Mouse (Mus musculus) left cerebral cortex, adult 18-20 months (tissue): ENCODE results near the gene Pigg. TPM values are rescaled to one million over a fixed set of nuclear protein-coding genes. Genes with fewer than 3 reads are reported as not detected.
A peak's percentile ranks its signal among the peaks of the same experiment; 100 is the strongest.

ENCODE experiments used
- DNase-seq, 2 experiments: peaks; one replicate each; pipeline ENCODE4 v3.0.0; 2021 to 2022; ENCODE audit warnings: low spot score in 2 of 2, mixed read lengths in 1 of 2
- total RNA-seq, 2 experiments: library from RNA; stranded (reverse); gene quantifications; 2 replicates each; pipeline ENCODE4 v1.2.3; 2021

Gene Pigg
- total RNA-seq, 2 experiments from 2014 or later, result 12.4 to 13.0 TPM

DNA sequence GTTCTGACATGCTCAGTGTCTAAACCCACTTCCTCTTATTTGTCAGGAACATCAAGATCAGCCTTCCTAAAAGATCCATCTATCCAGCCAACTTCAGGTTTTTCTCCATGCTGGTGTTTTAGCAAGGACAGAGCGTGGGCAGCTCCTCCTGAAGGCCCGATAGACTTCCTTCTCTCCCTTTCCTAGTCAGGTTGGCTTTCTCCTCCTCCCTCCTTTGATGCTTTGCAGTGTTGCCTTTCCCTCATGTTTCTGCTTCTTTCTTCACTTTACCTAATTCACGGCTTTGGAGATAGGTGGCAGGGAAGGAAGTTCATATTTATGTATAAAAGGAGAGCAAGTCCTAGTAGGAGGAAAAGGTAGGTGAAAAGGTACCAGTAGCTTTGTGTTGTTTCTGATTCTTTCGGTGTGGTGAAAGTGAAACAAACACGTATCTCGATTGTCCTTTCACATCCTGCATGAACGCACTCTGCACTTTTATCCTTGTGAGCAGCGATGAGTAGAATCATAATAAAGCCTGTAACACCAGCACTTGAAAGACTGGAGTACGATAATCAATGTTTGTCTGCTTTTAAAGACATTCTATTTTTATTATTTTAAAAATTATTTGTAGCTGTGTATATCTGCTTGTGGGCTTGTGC lies 37.2 kb downstream of the Pigg start:
- no peak for DNase-seq

DNA sequence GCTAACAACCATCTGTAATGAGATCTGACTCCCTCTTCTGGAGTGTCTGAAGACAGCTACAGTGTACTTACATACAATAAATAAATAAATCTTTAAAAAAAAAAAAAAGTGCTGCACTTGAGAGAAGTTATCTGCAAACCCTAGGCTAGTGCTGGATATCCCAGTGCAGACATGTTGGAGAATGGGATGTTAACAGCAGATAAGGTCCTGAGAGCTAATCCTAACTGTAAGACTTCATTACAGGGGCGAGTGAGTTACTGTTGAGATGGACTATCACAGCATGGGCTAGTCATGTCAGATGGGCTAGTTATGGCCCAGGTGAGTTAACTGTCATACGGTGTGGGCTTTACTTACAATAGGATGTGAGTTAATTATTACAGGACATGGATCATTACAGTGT lies 41.6 kb downstream of the Pigg start:
- no peak for DNase-seq

DNA sequence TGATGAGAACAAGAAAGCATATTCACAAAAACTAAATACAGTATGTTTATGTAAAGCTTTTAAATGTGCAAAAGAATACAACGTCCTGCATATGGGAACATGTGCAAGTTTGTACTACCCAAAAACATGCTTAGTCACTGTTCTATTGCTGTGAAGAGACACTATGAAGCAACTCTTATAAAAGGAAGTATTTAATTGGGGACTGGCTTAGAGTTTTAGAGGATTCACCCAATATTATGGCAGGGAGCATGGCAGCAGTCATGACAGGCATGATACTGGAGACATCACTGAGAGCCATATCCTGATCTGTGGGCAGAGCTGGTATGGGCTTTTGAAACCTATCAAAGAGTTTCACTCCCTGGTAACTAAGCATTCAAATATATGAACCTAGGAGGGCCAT lies 45.5 kb downstream of the Pigg start:
- DNase-seq, result no peak

DNA sequence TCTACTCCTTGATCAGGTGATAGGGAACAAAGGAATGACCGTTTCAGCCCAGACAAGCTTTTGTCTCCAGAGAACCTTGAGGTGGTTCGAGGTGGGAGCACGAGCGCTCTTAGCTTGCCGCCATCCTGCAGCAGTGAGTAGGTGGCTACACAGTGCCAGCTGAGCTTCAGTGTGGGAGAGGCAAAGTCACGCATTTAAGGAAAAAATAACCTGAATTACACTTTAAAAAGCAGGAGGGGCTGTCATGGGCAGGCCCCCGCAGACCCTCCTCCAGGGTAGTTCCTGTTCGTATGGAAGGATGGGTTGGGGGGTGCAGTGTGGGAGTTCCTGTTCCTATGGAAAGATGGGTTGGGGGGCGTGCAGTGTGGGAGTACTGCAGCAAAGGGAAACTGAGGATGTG lies 47.1 kb downstream of the Pigg start:
- peak; percentile 44 to 65 for DNase-seq

DNA sequence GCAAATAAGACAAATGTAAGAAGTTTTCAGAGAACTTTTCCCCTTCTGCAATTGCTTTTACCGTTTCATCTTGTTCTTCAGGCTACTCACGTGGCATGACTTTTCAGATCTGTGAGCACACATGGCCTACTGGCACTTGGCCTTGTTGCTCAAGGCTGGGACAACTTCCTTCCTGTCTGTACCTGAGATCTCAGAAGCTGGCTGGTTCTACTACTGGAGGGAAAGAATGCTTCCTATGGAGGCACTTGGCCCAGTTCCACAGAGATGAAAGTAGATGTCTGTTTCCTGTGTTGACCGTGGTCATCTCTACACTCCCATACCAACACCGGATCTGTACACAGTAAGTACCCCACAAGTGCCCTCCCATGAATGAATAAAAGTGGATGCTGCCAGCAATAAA lies 47.8 kb downstream of the Pigg start:
- no peak for DNase-seq

DNA sequence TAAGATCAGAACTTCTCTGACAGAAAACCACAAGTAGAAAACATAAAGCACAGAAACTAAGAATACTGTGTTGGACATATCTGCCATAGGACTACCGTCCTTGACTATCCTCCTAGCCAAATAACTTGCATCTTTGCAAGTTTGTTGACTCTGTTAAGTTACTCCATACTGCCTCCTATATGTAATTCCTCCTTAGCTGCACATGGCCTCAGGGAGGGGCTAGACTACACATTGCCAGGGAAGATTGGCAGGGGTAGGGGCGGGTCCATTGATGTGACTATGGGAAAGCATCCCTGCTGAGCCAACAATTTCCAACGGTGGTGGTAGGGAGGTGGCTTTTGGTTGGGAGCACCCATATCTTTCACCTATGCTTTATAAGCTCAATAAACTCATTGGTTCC lies 49.9 kb downstream of the Pigg start:
- DNase-seq, result no peak

DNA sequence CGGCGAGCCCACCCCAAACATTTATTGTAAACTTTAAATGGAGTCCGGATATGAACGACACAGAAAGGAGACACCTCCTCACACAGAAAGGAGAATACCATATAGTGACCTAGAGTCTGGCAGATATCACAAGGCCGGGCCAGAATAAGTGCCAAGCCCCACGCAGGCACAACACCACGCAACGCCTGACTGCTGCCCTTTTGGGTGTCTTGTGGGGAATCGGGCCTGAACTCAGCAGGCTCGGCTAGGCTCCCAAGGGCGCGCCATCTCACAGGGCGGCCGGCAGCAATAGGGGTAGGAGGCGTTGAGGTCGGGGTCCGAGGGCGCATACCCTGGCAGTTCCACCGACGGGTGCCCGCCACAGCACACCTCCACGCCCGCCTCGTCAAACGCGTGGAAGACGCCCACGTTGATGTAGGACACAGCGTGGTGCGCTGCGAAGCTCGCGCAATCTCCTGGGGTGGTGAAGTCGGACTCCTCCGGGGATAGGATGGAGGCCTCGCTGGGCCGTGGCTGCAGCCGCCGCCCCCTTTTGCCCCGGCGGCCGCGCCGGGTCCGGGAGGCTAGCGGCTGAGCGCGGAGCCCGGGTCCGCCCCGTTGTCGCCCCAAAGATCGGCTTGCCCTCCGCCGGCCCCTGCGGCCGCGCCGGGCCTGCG lies 54.0 kb downstream of the Pigg start:
- no peak for DNase-seq

DNA sequence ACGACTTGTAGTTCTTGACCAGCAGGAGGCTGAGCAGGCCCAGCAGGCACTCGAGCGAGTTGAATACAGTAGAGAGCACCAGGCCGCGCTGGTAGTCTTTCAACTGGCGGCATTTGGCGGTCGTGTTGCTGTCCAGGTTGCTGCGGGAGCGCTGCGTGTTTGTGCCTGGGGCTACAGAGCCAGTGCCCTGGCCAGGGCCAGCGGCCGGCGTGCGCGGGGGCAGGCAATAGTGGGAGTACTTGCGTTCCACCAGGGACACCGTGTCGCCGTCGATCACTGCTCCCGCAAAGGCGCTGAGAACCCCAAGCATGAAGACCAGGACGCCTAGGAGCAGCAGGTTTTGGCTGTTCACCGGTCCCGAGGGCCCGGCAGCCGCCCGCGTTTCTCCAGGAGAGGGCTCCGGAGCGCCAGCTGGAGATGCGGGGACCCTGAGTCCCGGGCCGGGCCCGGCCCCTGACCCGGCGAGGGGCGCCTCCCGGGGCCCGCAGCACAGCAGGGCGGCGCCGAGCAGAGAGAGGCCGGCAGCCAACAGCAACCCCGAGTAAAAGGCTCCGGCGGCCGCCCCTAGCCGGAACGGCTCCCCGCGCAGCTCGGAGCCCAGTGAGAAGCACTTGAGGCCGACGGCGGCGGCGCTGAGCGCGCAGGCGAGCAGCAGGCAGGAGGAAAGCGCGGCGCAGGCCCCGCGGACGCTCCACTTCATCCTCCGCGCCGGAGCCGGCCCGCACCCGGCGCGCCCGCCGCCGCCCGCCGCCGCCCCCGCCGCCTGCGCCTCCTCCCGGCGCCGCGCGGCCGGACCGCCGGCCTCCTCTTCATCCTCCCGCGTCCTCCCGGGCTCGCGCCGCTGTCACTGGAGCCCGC lies 54.8 kb downstream of the Pigg start:
- peak; percentile 41 to 57 for DNase-seq

DNA sequence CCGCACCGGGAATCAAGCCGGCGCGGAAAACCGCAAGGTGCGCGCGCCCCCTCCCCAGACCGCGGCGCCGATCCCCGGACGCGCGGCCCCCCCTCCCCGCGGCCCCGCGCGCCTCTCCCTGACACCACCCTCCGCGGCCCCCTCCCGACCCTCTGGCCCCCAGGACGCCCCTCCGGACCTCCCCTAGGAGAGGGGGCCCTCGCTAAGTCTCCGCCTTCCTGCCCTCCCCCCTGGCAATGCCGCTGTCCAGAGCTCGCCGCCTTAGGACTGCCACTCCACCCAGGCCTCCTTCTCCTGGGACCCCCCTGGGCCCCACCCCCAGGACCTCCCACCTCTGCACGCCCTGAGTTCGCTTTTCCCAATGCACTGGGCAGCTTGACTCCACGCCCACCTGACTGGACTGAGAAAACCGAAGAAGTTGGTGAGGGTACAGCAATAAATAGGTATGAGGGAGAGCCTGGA lies 55.5 kb downstream of the Pigg start, which contains the start of gene Gm42517:
Gene Gm42517, minus strand, starts transcription at position 52 of the 462 bp plus-strand sequence.
- no peak for DNase-seq

DNA sequence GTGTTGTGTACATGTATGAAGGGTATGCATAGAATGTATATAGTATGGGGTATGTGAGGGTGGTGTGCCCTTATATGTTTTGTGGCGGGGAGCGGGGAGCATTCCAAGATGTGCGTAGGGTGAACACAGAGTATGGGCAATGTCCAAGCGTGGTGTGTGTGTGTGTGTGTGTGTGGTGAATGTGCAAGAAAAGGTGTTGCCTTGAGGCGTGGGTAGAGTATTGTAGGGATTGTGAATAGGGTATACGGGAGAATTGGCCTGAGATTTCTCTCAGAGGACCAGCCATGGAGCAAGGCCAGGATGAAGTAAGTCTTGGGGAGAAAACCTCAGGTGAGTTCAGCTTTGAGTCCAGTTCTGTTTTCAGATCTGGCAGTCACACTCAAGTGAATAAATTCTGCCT lies 56.0 kb downstream of the Pigg start:
- DNase-seq, result peak; percentile 36 to 54

DNA sequence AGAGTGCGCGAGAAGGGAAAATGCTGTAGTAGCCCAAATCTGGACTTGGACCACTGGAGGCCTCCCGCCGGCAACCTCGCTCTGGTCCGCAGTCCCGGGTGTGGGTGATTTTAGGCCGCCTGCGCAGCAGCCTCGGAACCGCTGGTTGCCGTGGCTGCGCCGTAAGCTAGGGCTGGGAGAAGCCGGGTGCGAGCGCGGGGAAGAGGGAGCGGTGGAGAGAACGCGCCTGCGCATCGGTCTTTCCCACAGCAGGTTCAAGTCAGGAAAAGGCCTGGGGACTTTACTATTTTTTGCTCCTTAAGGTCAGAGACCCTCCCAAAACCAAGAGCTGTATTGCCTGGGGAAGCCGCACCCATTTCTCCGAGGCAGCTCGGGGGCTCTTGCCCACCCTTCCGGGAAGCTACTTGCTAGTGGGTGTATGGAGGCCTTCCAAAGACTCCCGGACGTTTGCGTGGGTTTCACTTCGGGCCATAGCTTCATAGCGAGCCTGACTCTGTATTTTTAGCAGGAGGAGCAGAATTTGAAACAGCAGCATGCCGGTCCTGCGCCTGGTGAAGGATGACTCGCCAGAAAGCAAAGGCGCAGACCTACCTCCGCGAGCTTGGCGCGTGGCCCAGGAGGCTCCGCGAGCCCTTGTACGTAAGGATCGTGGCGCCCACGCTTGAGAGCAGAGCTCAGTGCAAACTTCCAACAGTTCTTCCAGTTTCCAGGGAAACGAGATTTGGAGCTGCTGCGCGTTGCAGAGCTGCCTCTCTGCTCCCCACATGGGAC lies 56.6 kb downstream of the Pigg start:
- peak; percentile 92 to 96 for DNase-seq

DNA sequence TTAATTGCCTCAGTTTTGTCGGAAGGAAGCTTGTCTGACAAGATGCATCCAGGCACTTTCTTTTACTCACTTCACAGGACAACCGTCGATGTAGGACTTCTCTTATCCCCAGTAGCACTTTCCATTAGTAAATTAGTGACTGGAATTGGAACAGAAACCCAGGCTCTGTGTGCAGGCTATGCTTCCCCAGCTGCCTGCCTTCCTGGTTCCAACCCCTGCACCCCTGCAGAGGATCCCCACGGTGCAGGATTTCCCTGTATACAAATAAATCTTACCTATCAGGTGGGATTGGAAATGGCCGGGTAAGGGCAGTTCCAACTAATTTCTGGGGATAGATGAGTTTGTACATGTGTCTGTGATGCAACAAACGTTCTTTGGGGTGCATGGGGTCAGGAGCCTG lies 57.6 kb downstream of the Pigg start:
- DNase-seq, result no peak

DNA sequence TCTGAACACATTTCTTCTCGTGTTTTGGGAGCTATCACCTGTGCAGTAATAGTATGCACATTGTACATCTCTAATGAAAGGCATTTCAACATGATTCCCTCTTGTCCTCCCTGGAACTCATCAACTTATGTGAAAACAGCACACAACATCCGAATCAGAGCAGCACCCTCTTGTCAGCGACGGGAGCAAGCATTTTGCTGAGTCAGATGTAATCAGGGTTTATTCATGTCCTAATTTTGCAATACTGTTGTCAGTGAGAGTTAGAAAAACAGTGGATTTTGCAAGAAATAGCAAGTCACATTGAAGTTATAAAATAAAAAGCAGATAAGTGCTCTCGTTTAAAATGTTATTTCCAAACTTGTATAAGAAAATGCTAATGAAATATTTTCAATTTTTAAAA lies 61.7 kb downstream of the Pigg start:
- no peak for DNase-seq

DNA sequence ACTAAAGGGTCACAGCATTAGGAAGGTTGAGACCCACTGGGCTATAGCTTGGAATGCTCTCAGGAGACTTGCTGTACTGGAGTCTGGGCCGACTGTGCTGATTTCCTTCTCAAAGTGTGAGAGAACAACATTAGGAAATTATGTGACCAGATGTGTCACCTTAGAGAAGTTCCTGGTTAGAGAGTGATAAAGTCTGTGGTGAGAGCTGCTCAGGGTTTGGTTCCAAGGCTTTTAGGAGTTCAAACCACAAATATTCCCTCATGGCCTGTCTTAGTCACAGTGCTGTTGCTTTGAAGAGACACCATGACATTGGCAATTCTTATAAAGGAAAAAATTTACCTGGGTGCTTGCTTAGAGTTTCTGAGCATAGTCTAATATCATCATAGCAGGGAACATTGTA lies 63.6 kb downstream of the Pigg start:
- DNase-seq, result no peak

DNA sequence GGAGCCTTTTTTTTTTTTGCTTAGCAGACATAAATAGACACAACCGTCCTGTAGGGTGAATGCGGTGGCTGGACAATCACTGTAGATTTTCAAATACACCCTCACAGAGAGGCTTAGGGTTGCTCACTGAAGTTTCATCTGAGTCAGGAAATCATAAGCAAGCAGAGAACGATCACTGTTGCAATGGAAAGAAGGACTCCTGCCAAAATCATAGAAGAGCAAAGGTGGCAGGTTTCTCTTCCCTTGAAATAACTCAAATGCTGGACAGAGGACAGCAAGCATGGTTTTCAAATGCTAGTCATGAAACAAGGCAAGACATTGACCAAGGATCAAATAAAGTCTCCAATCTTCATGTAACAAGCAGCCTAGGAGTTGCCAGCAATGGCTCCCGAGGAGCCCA lies 65.9 kb downstream of the Pigg start:
- DNase-seq, result no peak

DNA sequence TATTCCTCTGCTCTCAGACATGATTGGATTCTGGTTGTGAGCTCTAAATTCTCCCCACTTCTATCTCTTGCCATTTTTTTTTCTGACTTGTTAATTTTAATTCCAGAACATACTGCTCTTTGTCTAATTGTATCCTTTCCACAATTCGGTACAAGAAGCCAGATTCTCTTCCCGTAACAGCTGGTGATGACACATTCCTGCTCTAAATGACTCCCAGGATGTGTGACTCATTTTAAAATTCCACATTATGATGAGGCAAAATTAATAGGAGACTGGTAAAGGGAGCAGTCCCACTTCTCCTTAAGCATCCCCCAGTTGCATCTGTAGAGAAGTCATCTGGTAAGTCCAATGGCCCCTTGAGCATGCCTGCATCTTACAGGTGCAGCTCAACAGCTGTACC lies 73.2 kb downstream of the Pigg start:
- peak; percentile 42 for DNase-seq

DNA sequence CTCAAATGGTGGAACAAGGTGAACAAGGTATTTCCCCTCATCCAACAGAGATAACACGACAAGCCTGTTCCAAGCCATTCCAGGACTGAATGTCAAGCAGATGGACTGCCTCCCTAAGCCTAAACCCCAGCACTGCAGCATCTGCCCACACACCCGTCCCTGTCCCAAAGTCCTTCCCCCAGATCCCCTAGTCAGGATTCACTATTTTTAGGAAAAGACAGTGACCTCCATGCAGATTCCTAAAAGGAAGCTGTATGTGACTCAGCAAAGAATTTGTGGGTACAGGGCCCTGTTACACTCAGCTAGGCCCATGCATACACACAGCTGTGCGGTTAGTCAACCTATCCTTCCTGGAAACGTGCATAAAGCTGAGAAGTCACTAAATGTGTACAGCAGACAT lies 74.0 kb downstream of the Pigg start:
- DNase-seq, result peak; percentile 35 to 41

DNA sequence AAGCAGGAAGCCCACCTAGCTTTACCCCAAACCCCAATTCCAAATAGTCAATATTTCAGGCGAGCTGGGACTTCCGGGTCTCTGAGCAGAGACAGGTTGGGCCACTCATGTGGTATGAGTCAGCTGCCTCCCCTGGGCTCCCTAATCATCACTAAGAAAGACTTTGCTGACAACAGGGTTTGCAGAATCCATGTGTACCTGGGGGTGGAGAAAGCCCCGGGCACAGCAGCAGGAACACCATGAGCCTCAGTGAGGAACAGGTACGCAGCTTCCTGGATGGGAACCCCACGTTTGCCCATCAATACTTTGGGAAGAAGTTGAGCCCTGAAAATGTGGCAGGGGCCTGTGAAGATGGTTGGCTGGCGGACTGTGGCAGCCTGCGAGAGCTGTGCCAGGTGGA lies 75.8 kb downstream of the Pigg start, which contains the start of gene Pde6b:
Gene Pde6b, plus strand, starts transcription at position 191 of the 400 bp plus-strand sequence.
- DNase-seq, result no peak

DNA sequence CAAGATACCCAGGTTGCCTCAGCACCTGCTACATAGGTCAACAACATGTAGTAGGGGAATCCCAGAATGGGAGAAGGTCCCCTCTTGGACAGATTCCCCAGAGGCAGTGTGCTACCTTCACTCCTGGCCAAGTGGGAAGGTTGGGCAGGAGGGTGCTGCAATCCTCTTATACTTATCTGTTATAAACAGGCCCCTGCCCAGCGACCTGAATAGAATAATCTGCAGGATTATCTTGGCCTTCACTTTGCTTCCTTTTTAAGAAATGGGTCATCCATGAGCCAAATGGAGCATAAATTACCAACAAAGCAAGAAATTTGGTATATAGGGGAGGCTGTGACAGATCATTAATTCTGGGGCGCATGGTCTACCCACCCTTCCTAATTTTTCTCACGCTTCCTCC lies 77.3 kb downstream of the Pigg start:
- DNase-seq, result no peak
